Mouse (Mus musculus): Measurements from ENCODE around the gene Gm8909. TPM values are rescaled to one million over a fixed set of nuclear protein-coding genes. Genes with fewer than 3 reads are reported as not detected.

Gene Gm8909
- total RNA-seq, 4 experiments from 2014 or later: 0.40 to 1.2 TPM; not detected in 2

Other genes with a start within 250 kb of the Gm8909 start
- 100 to 1,000 TPM in 1 of 4 experiments, 10 to 100 TPM in 3; 87.1 to 104 (median 93.9) TPM for gene Abcf1, start 198.8 kb downstream of the Gm8909 start, total RNA-seq (2022)
- 10 to 100 TPM; 52.4 to 65.5 (median 59.7) TPM for gene Gnl1, start 188.7 kb downstream of the Gm8909 start, total RNA-seq (2022)
- 10 to 100 TPM; 19.0 to 38.5 (median 27.2) TPM for gene Prr3, start 188.3 kb downstream of the Gm8909 start, total RNA-seq (2022)
- 1 to 10 TPM; 6.0 to 9.2 (median 6.9) TPM for gene H2-T24, start 148.0 kb downstream of the Gm8909 start, total RNA-seq (2022)
- gene H2-T23, start 135.7 kb downstream of the Gm8909 start, total RNA-seq (2022): 100 to 1,000 TPM in 1 of 4 experiments, 10 to 100 TPM in 3; 65.8 to 110 (median 93.4) TPM
- gene H2-T22, start 125.8 kb downstream of the Gm8909 start, total RNA-seq (2022): 10 to 100 TPM; 33.8 to 65.4 (median 46.3) TPM
- gene Gm6034, start 125.6 kb downstream of the Gm8909 start, total RNA-seq (2022): under 1 TPM in 2 of 4 experiments, not detected in 2; 0.17 to 0.30 TPM
- gene Gm11127, start 110.2 kb downstream of the Gm8909 start, total RNA-seq (2022): 1 to 10 TPM; 5.8 to 7.9 (median 6.7) TPM
- 1 to 10 TPM in 1 of 4 experiments, under 1 TPM in 3; 0.23 to 1.1 (median 0.58) TPM for gene Gm19684, start 46.9 kb downstream of the Gm8909 start, total RNA-seq (2022)
- gene Gm7030, start 39.1 kb downstream of the Gm8909 start, total RNA-seq (2022): under 1 TPM in 2 of 4 experiments, not detected in 2; 0.62 to 0.65 TPM
- not detected for gene H2-T3, start 21.8 kb upstream of the Gm8909 start, total RNA-seq (2022)
- gene Rpp21, start 89.5 kb upstream of the Gm8909 start, total RNA-seq (2022): 10 to 100 TPM; 38.8 to 46.8 (median 43.4) TPM
- 10 to 100 TPM; 17.9 to 32.7 (median 23.6) TPM for gene Trim39, start 103.7 kb upstream of the Gm8909 start, total RNA-seq (2022)
- gene H2-M10.2, start 118.0 kb upstream of the Gm8909 start, total RNA-seq (2022): not detected
- gene H2-M10.1, start 157.6 kb upstream of the Gm8909 start, total RNA-seq (2022): not detected
- gene H2-M10.3, start 199.9 kb upstream of the Gm8909 start, total RNA-seq (2022): not detected